Mouse (Mus musculus) fibroblast of lung, adult 2 months (primary cell): ENCODE results near the gene Dctn2.

Experiments used
- DNase-seq: peaks from one replicate; pipeline ENCODE4 v3.0.0-alpha.2; 2011; ENCODE audit warnings: low read depth

The Dctn2 gene

GRCm38 (mm10) chr10:127266112-127267091, at the start of gene Dctn2:
Dctn2 (plus strand) TSS chr10:127266368.
- peak; percentile 92 for DNase-seq

GRCm38 (mm10) chr10:127216456-127216855, 49.7 kb upstream of the Dctn2 start:
- DNase-seq, result no peak

- no peak for DNase-seq
These were observed 49.0 kb upstream of the Dctn2 start for GRCm38 (mm10) chr10:127217177-127217576.

- no peak for DNase-seq
These were observed 47.8 kb upstream of the Dctn2 start for GRCm38 (mm10) chr10:127218339-127218738.

- DNase-seq, result no peak
These were observed 41.0 kb upstream of the Dctn2 start for GRCm38 (mm10) chr10:127225213-127225612.

GRCm38 (mm10) chr10:127225732-127226131, 40.4 kb upstream of the Dctn2 start:
- no peak for DNase-seq

GRCm38 (mm10) chr10:127226318-127226895, 39.8 kb upstream of the Dctn2 start:
- DNase-seq, result no peak

GRCm38 (mm10) chr10:127227163-127227562, 39.0 kb upstream of the Dctn2 start:
- no peak for DNase-seq

GRCm38 (mm10) chr10:127228897-127229296, 37.3 kb upstream of the Dctn2 start:
- peak; percentile 46 for DNase-seq

GRCm38 (mm10) chr10:127230693-127231092, 35.5 kb upstream of the Dctn2 start:
- DNase-seq, result no peak

- DNase-seq, result no peak
These were observed 34.4 kb upstream of the Dctn2 start for GRCm38 (mm10) chr10:127231741-127232140.

- no peak for DNase-seq
These were observed 33.0 kb upstream of the Dctn2 start for GRCm38 (mm10) chr10:127233141-127233540.

- DNase-seq, result no peak
These were observed 29.6 kb upstream of the Dctn2 start for GRCm38 (mm10) chr10:127236541-127236940.

- no peak for DNase-seq
These were observed 27.8 kb upstream of the Dctn2 start for GRCm38 (mm10) chr10:127238241-127238824.

GRCm38 (mm10) chr10:127250810-127251209, 15.4 kb upstream of the Dctn2 start:
- no peak for DNase-seq

- DNase-seq, result peak; percentile 20
These were observed 10.4 kb upstream of the Dctn2 start for GRCm38 (mm10) chr10:127255625-127256345.

- no peak for DNase-seq
These were observed 8.4 kb upstream of the Dctn2 start for GRCm38 (mm10) chr10:127257790-127258189.

GRCm38 (mm10) chr10:127258489-127258888, 7.7 kb upstream of the Dctn2 start:
- DNase-seq, result no peak

GRCm38 (mm10) chr10:127261706-127262547, 4.2 kb upstream of the Dctn2 start:
- no peak for DNase-seq

GRCm38 (mm10) chr10:127262548-127263398, 3.4 kb upstream of the Dctn2 start, which contains the start of gene Kif5a:
Kif5a (minus strand) TSS chr10:127263348.
- no peak for DNase-seq
